ENCODE assay signal across 26 mouse cellular contexts in the genomic region with DNA sequence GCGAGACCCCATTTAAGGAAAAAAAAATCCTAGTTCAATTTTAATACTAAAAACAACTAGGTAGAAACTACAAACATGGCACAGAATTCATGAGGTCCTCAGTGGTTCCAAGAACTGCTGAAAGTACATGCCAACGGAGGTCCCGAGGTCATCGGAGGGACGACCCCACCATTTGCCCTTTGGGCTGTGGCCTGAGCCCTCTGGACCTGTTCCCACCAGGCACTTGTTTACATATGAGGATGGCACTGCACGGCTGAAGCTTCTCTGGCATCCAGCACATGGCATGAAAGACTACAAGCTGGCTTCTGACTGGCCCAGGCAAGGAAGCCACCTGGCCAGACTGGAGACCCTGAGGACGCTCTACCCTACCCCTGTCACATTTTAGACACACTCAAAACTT. TPM values are rescaled to one million over a fixed set of nuclear protein-coding genes. Genes with fewer than 3 reads are reported as not detected.
DNase-seq lines count a peak whose midpoint lies in the region; ATAC-seq and TF ChIP-seq lines count a peak whose summit lies in the region.
"Had no signal": no experiment of that assay in that cellular context is flagged by ENCODE, and none has a peak within 500 bp of the region (broad histone marks: within the 10 kb centered on the region; RNA-seq: fewer than 3 reads in every experiment).

No protein-coding gene starts in this region.

- no peak overlapping the region for H3K4me2 ChIP-seq in kidney, embryonic 14.5 days (replicated peaks; ENCODE audit: low read depth, low read length)
- H3K4me2 ChIP-seq in kidney, embryonic 16.5 days (replicated peaks; ENCODE audit: low read depth, low read length): no peak overlapping the region
- H3K4me2 ChIP-seq: embryonic facial prominence, embryonic 12.5 days; forebrain, embryonic 13.5 days; forebrain, embryonic 15.5 days had no signal

- H3K36me3 ChIP-seq in kidney, adult 2 months (ENCODE audit: control insufficient read depth, insufficient read depth, low read length): no peaks in the 10 kb centered on the region
- peaks cover 15% of the 10 kb centered on the region for H3K36me3 ChIP-seq in kidney, embryonic 14.5 days (ENCODE audit: control insufficient read depth, insufficient read depth, low read length)
- H3K36me3 ChIP-seq in kidney, embryonic 16.5 days (ENCODE audit: insufficient read depth, low read length): peaks cover 4% of the 10 kb centered on the region
- H3K36me3 ChIP-seq in testis, adult 2 months (ENCODE audit: control insufficient read depth, insufficient read depth, low read length): no peaks in the 10 kb centered on the region
- H3K36me3 ChIP-seq: forebrain, embryonic 15.5 days had no signal

- no peak for TF ChIP-seq CTCF in kidney, adult 2 months (conservative IDR thresholded peaks at IDR 0.05; ENCODE audit: insufficient read depth, insufficient read length, low read depth, low read length)
- no peak for TF ChIP-seq CTCF in testis, adult 2 months (IDR thresholded peaks at IDR 0.05; ENCODE audit: control insufficient read depth, insufficient read depth, insufficient replicate concordance, low read depth, low read length)

- DNase-seq in kidney, adult 2 months: peak; percentile 43
- DNase-seq in kidney, postnatal 36 days: peak; percentile 32 to 45
- DNase-seq in testis, postnatal 10 days (ENCODE audit: low spot score): no peak
- DNase-seq: adrenal gland, adult 8-10 months; adrenal gland, postnatal 14 days; adrenal gland, postnatal 36 days; B cell, adult 2 months; cerebellum, adult 11-12 months; cerebellum, adult 2 months; cerebellum, adult 9-10 months; cerebellum, postnatal 10 days had no signal

- no peak for TF ChIP-seq POLR2A in kidney, adult 2 months (IDR thresholded peaks at IDR 0.05; ENCODE audit: low read depth, low read length)
- TF ChIP-seq POLR2A in testis, adult 2 months (IDR thresholded peaks at IDR 0.05; ENCODE audit: control insufficient read depth, low read depth, low read length): no peak

- no peak overlapping the region for H3K4me3 ChIP-seq in kidney, adult 2 months (ENCODE audit: insufficient read depth, low read depth, low read length)
- H3K4me3 ChIP-seq in kidney, embryonic 14.5 days (ENCODE audit: low read length): no peak overlapping the region
- H3K4me3 ChIP-seq in kidney, embryonic 16.5 days (ENCODE audit: low read length): no peak overlapping the region
- H3K4me3 ChIP-seq in testis, adult 2 months (ENCODE audit: control insufficient read depth, low read depth, low read length): no peak overlapping the region
- H3K4me3 ChIP-seq: embryonic facial prominence, embryonic 10.5 days; embryonic facial prominence, embryonic 12.5 days; forebrain, embryonic 13.5 days; forebrain, embryonic 15.5 days had no signal

- no peak overlapping the region for H3K27ac ChIP-seq in kidney, adult 2 months (ENCODE audit: insufficient read depth, low read depth, low read length)
- H3K27ac ChIP-seq in kidney, embryonic 14.5 days (ENCODE audit: low read depth, low read length): no peak overlapping the region
- H3K27ac ChIP-seq in kidney, embryonic 16.5 days (ENCODE audit: low read length): no peak overlapping the region
- H3K27ac ChIP-seq in testis, adult 2 months (ENCODE audit: control insufficient read depth, insufficient read depth, low read depth, low read length): peak overlapping the region; percentile 55; the same call in 1 of the 2 replicates
- H3K27ac ChIP-seq: embryonic facial prominence, embryonic 10.5 days; embryonic facial prominence, embryonic 12.5 days; forebrain, embryonic 13.5 days; forebrain, embryonic 15.5 days had no signal

- no peaks in the 10 kb centered on the region for H3K27me3 ChIP-seq in kidney, adult 2 months (replicated peaks; ENCODE audit: control insufficient read depth, insufficient read depth, low read length)
- no peaks in the 10 kb centered on the region for H3K27me3 ChIP-seq in kidney, embryonic 14.5 days (ENCODE audit: control insufficient read depth, insufficient read depth, low read length)
- H3K27me3 ChIP-seq in kidney, embryonic 16.5 days (ENCODE audit: insufficient read depth, low read length): no peaks in the 10 kb centered on the region
- no peaks in the 10 kb centered on the region for H3K27me3 ChIP-seq in testis, adult 2 months (ENCODE audit: control insufficient read depth, insufficient read depth, low read length)
- H3K27me3 ChIP-seq: CH12.LX; embryonic facial prominence, embryonic 12.5 days; forebrain, embryonic 13.5 days; forebrain, embryonic 15.5 days; Patski had no signal

- no peak for ATAC-seq in kidney, embryonic 14.5 days (ENCODE audit: low FRiP score, low TSS enrichment)
- no peak for ATAC-seq in kidney, embryonic 16.5 days (ENCODE audit: low FRiP score, low TSS enrichment)
- ATAC-seq: activated CD4-positive, CD25-positive, alpha-beta regulatory T cell, adult 4 months; CD4-positive, CD25-positive, alpha-beta regulatory T cell, adult 4 months; forebrain, embryonic 13.5 days; forebrain, embryonic 15.5 days; Patski had no signal

- no peak overlapping the region for H3K9ac ChIP-seq in kidney, embryonic 14.5 days (ENCODE audit: low read depth, low read length)
- H3K9ac ChIP-seq in kidney, embryonic 16.5 days (replicated peaks; ENCODE audit: low read length): no peak overlapping the region
- H3K9ac ChIP-seq: embryonic facial prominence, embryonic 12.5 days; forebrain, embryonic 13.5 days; forebrain, embryonic 15.5 days had no signal

- 79% methylated on average over 7 of the region's 7 CpGs for WGBS in kidney, adult 2 months
- 85% methylated on average over 7 of the region's 7 CpGs for WGBS in kidney, embryonic 14.5 days
- WGBS in kidney, embryonic 16.5 days: 78% methylated on average over 7 of the region's 7 CpGs

- H3K9me3 ChIP-seq in kidney, embryonic 14.5 days (ENCODE audit: control insufficient read depth, low read length): no peaks in the 10 kb centered on the region
- no peaks in the 10 kb centered on the region for H3K9me3 ChIP-seq in kidney, embryonic 16.5 days (ENCODE audit: low read length)
- H3K9me3 ChIP-seq: embryonic facial prominence, embryonic 10.5 days; embryonic facial prominence, embryonic 12.5 days; forebrain, embryonic 13.5 days; forebrain, embryonic 15.5 days; G1E had no signal

- no peaks in the 10 kb centered on the region for H3K4me1 ChIP-seq in kidney, adult 2 months (ENCODE audit: control insufficient read depth, insufficient read depth, low read length)
- no peaks in the 10 kb centered on the region for H3K4me1 ChIP-seq in kidney, embryonic 14.5 days (ENCODE audit: control insufficient read depth, insufficient read depth, low read length)
- no peaks in the 10 kb centered on the region for H3K4me1 ChIP-seq in kidney, embryonic 16.5 days (ENCODE audit: insufficient read depth, low read length)
- H3K4me1 ChIP-seq in testis, adult 2 months (ENCODE audit: control insufficient read depth, insufficient read depth, low read length): peaks cover 7% of the 10 kb centered on the region
- H3K4me1 ChIP-seq: embryonic facial prominence, embryonic 12.5 days; forebrain, embryonic 13.5 days; forebrain, embryonic 15.5 days had no signal

RNA-seq across cellular contexts. Expression of gene Usf2, which starts 7.8 kb away (rescaled TPM):
- polyA plus RNA-seq in kidney, adult 2 months (2012; rRNA removed): 118 and 124 TPM in 2 replicates
- 21.1 and 29.2 TPM in 2 replicates for polyA plus RNA-seq in kidney, embryonic 14.5 days (2014; fragmentation: Nextera tagmentation; extraction: Ambion mirVana)
- 19.8 and 25.3 TPM in 2 replicates for polyA plus RNA-seq in kidney, embryonic 16.5 days (2015; fragmentation: Nextera tagmentation; extraction: Ambion mirVana)
- 27.0 and 31.3 TPM in 2 replicates for polyA plus RNA-seq in testis, adult 2 months (2012; rRNA removed)

RNA-seq across cellular contexts. Expression of gene Lsr, which starts 8.9 kb away (rescaled TPM):
- 60.7 and 70.2 TPM in 2 replicates for polyA plus RNA-seq in kidney, adult 2 months (2012; rRNA removed)
- 48.5 and 57.1 TPM in 2 replicates for polyA plus RNA-seq in kidney, embryonic 14.5 days (2014; fragmentation: Nextera tagmentation; extraction: Ambion mirVana)
- polyA plus RNA-seq in kidney, embryonic 16.5 days (2015; fragmentation: Nextera tagmentation; extraction: Ambion mirVana): 72.5 and 73.5 TPM in 2 replicates
- 24.4 and 30.2 TPM in 2 replicates for polyA plus RNA-seq in testis, adult 2 months (2012; rRNA removed)
- polyA plus RNA-seq: G1E had no signal

RNA-seq across cellular contexts. Expression of gene Fam187b, which starts 9.2 kb away (rescaled TPM):
- 9.1 and 12.7 TPM in 2 replicates for polyA plus RNA-seq in kidney, adult 2 months (2012; rRNA removed)
- 5.3 TPM in 2 replicates for polyA plus RNA-seq in kidney, embryonic 14.5 days (2014; fragmentation: Nextera tagmentation; extraction: Ambion mirVana)
- 8.0 and 9.0 TPM in 2 replicates for polyA plus RNA-seq in kidney, embryonic 16.5 days (2015; fragmentation: Nextera tagmentation; extraction: Ambion mirVana)
- 524 and 525 TPM in 2 replicates for polyA plus RNA-seq in testis, adult 2 months (2012; rRNA removed)

RNA-seq across cellular contexts. Expression of gene Hamp, which starts 20.5 kb away (rescaled TPM):
- not detected in 2 replicates for polyA plus RNA-seq in kidney, adult 2 months (2012; rRNA removed)
- not detected in 2 replicates for polyA plus RNA-seq in kidney, embryonic 14.5 days (2014; fragmentation: Nextera tagmentation; extraction: Ambion mirVana)
- not detected in 2 replicates for polyA plus RNA-seq in kidney, embryonic 16.5 days (2015; fragmentation: Nextera tagmentation; extraction: Ambion mirVana)
- not detected in 2 replicates for polyA plus RNA-seq in testis, adult 2 months (2012; rRNA removed)
- polyA plus RNA-seq: activated CD4-positive, CD25-positive, alpha-beta regulatory T cell, adult 4 months; CD4-positive, CD25-positive, alpha-beta regulatory T cell, adult 4 months; cerebellum, adult 2 months; cortical plate, adult 2 months; embryonic facial prominence, embryonic 10.5 days; embryonic facial prominence, embryonic 12.5 days; embryonic facial prominence, embryonic 14.5 days; forebrain, embryonic 11.5 days; forebrain, embryonic 13.5 days; forebrain, embryonic 15.5 days; G1E; Patski had no signal

RNA-seq across cellular contexts. Expression of gene Hamp2, which starts 39.9 kb away (rescaled TPM):
- polyA plus RNA-seq in kidney, adult 2 months (2012; rRNA removed): 1.1 TPM in 1 of 2 replicates, not detected in the other
- not detected in 2 replicates for polyA plus RNA-seq in kidney, embryonic 14.5 days (2014; fragmentation: Nextera tagmentation; extraction: Ambion mirVana)
- polyA plus RNA-seq in kidney, embryonic 16.5 days (2015; fragmentation: Nextera tagmentation; extraction: Ambion mirVana): not detected in 2 replicates
- 0.38 and 1.5 TPM in 2 replicates for polyA plus RNA-seq in testis, adult 2 months (2012; rRNA removed)
- polyA plus RNA-seq: activated CD4-positive, CD25-positive, alpha-beta regulatory T cell, adult 4 months; CD4-positive, CD25-positive, alpha-beta regulatory T cell, adult 4 months; cerebellum, adult 2 months; cortical plate, adult 2 months; embryonic facial prominence, embryonic 10.5 days; embryonic facial prominence, embryonic 12.5 days; embryonic facial prominence, embryonic 14.5 days; forebrain, embryonic 11.5 days; forebrain, embryonic 13.5 days; forebrain, embryonic 15.5 days; G1E; Patski had no signal

Comparison
In these comparisons a context has a peak if more than half of its experiments do, and no peak if none do; other contexts are left out.
1. RNA of gene Fam187b, which starts 9.2 kb away (polyA plus RNA-seq): 524 to 525 TPM in testis, adult 2 months; 9.1 to 12.7 TPM in kidney, adult 2 months, 8.0 to 9.0 TPM in kidney, embryonic 16.5 days and 5.3 TPM in kidney, embryonic 14.5 days; every median in the first group is over 10 times any median in the second.